Mouse (Mus musculus) megakaryocyte, embryonic 14.5 days (primary cell): ENCODE measurements at regions not wholly inside any gene's neighbourhood (a gene's known extent, or its start where the extent isn't known, plus 50 kb on each side); places are given as distances from the start of the nearest gene placed in this dataset.

Experiments
- FLI1 ChIP-seq: IDR thresholded peaks from 2 replicates; pipeline ENCODE4 v1.6.1; 2012; ENCODE audit warnings: low read length, inconsistent platforms, mixed read lengths
- GATA1 ChIP-seq: IDR thresholded peaks from 3 replicates; pipeline ENCODE4 v1.6.1; 2012; ENCODE audit warnings: mixed read lengths, low read length, inconsistent platforms, borderline replicate concordance

DNA sequence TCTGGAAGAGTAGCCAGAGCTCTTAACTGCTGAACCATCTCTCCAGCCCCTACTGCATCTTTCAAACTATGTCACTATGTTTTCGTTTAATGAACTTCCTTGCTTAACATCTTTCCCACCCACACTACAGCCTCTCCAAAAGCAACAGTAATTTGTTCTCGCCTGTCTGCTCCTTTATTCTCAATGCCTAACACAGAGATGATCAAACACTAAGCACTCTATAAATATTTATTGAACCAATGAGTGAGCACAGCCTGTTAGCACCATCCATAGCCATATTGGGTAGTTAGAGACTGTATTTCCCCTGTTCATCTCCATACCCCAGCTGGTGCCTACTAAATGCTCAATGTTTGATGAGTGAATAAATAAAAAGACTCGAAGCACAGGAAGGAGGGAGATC lies 189.6 kb downstream of the Pdcd6ip start:
- no peak for TF ChIP-seq GATA1
- TF ChIP-seq FLI1: no peak
